Mouse (Mus musculus): Measurements from ENCODE around the gene Cipc. TPM values are rescaled to one million over a fixed set of nuclear protein-coding genes. Genes with fewer than 3 reads are reported as not detected.

Cipc gene
- polyA plus RNA-seq, 1 experiment from 2014 or later = 24.7 TPM

DNA sequence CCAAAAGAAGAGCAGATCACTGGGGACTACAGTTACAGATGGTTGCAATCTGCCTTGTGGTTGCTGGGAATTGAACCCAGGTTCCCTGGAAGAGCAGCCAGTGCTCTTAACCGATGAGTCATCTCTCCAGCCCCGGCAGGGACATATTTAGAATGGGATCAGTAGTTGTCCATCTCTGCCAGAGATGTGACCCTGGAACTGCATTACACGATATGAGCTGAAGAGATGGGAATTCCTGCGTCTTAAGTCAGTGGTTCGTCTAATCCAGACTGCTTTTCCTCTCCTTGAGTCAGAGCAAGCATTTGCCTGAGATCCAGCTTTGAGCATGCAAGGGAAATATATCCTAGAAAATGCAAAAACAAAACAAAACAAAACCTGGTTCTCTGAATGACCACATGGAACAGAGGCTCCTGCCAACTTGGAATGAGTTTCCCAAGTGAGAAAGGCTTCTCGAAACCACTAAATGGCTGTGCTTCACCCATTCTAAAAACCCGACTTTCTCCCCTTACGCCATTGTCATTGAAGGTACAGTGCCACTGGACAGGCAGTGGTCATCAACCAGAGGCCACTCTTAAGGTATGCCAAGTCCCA lies 11.1 kb upstream of the Cipc start:
- Histone ChIP-seq H3K27ac (no peak overlapping the region), H3K9ac (no peak overlapping the region), H3K4me2 (replicated peaks) (no peak overlapping the region), H3K36me3 (no peaks in the 10 kb centered on the region), H3K27me3 (no peaks in the 10 kb centered on the region), H3K4me3 (no peak overlapping the region), H3K9me3 (0 out of 2 replicates have a peak, but pooled peaks cover 2% of the 10 kb centered on the region), H3K4me1 (0 out of 2 replicates have a peak, but pooled peaks cover 4% of the 10 kb centered on the region)
- no peak for ATAC-seq (ENCODE audit: low FRiP score, low read depth)
- WGBS = 78% methylated on average over 8 of the region's 8 CpGs

DNA sequence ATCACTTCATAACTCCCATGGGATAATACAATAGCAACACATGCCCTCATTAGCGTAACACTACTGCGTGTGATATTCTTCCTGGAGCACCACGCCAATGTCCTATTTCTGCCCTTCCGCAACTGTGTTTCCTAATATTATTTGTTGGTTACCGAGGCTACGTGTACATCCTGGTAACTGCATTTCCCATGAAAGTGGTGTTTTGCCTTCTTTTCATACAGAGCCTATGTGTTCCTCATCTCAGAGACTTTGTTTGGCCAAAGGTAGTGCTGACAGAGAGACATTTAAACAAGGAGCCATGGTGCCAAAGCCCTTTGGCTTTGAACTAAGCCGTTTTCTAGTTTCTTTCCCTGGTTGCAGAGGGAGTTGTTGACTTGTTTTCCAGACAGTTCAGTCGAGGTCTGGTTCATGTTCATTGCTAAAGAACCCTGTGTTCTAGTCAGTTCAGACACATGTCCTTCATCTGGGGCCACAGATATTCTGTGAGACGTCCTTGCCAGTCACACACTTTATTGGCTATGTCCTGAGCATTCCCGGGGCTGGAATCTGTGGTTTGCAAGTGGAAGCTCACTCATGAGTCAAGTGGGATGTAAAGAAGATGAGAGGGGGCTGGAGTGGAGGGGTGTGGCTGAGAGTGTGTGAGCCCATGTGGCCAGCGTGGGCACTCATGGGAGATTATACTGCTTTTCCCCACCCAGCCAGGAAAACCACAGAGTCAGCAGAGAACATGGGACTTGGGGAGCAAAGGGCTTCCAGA lies 10.1 kb upstream of the Cipc start:
- Histone ChIP-seq H3K4me1 (peaks cover 4% of the 10 kb centered on the region; the same call in 1 of the 2 replicates), H3K9ac (no peak overlapping the region), H3K27me3 (peaks cover 3% of the 10 kb centered on the region), H3K4me3 (no peak overlapping the region), H3K9me3 (no peaks in the 10 kb centered on the region), H3K4me2 (replicated peaks) (no peak overlapping the region), H3K27ac (no peak overlapping the region), H3K36me3 (no peaks in the 10 kb centered on the region)
- WGBS = 74% methylated on average over 11 of the region's 11 CpGs
- ATAC-seq (ENCODE audit: low FRiP score, low read depth) = no peak

DNA sequence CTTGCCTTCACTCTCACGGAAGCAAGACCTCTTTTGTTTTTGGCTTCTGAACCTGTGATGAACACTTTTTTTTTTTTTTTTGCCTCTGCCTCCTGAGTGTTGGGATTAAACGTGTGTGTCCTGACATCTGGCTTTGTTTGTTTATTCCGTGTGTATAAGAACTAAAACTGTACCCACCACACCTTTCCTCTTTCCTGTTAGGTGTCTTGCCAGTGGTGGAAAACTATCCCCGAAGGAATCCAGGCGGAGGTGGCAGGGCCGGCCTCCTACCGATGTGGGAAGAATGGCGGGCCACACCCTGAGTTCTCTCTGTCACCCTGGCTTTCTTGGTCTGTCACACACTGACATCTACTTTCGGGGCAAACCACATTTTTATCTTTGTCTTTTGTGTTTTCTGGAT lies 8.3 kb upstream of the Cipc start:
- no peak overlapping the region for H3K9ac ChIP-seq
- WGBS = 76% methylated on average over 9 of the region's 9 CpGs
- H3K36me3 ChIP-seq = no peaks in the 10 kb centered on the region
- H3K9me3 ChIP-seq = no peaks in the 10 kb centered on the region
- H3K27ac ChIP-seq = no peak overlapping the region
- peaks cover 3% of the 10 kb centered on the region for H3K27me3 ChIP-seq
- no peak overlapping the region for H3K4me2 ChIP-seq (replicated peaks)
- ATAC-seq (ENCODE audit: low FRiP score, low read depth) = no peak
- H3K4me1 ChIP-seq = no peaks in the 10 kb centered on the region; the same call in 1 of the 2 replicates
- H3K4me3 ChIP-seq = no peak overlapping the region

DNA sequence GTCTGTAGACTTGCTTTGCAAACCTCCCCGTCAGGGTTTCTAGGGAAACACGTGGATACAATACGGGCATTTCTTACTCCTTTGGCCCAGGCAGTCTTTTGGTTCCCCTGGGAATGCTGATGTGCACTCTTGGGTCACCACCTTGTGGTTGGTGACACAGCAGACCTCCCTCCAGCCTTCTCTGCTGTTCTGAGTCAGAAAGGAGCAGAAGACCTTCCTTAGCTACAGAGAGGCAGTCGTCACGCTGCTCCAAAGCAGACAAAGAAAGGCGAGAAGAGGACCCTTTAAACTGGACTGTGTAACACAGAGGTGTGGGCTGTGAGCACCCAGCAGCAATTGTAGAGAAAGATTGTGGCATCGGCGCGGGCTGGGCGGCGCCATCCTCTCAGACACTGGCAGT lies 5.7 kb upstream of the Cipc start:
- no peaks in the 10 kb centered on the region for H3K9me3 ChIP-seq
- 56% methylated on average over 11 of the region's 11 CpGs for WGBS
- no peak overlapping the region for H3K4me3 ChIP-seq
- no peaks in the 10 kb centered on the region for H3K36me3 ChIP-seq
- H3K9ac ChIP-seq = 0 out of 2 replicates have a peak overlapping the region, but pooled peaks have one; percentile 19
- H3K27ac ChIP-seq = no peak overlapping the region
- ATAC-seq (ENCODE audit: low FRiP score, low read depth) = no peak
- no peak overlapping the region for H3K4me2 ChIP-seq (replicated peaks)
- H3K4me1 ChIP-seq = peaks cover 7% of the 10 kb centered on the region
- peaks cover 3% of the 10 kb centered on the region for H3K27me3 ChIP-seq

DNA sequence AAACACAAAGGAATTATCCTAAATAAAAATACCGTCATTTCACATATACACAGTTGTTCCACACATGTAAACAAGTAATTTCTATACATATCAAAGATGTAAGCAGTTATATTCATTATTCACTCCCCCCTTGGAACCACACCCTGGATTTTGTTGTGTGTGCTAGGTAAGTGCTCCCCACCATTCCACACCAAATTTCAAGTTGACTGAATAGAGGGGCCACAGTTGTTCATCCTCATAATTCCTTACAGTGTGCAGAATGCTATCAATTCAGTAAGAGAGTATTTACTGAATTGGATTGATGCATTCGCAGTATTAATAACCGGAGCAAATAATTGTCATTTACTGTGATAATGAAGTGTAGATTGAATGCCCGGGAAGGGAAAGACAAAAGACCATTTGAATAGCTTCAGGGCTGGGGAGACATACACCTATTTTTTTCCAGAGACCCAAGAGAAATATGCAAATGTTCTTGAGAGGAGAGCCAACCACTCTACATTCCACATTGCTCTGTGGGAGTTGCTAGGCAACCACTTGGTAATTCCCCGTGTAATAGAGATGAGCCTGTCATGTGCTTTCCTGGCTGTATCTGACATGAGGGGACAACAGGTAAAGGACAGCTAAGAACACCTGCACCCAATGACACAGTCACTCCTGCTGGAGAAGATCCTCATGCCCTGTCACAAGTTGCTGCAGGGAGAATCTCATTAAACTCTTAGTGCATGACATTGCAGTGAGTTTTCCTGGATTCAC lies 4.9 kb upstream of the Cipc start:
- ATAC-seq (ENCODE audit: low FRiP score, low read depth) = no peak
- peaks cover 8% of the 10 kb centered on the region for H3K4me1 ChIP-seq
- no peaks in the 10 kb centered on the region for H3K36me3 ChIP-seq
- H3K27ac ChIP-seq = no peak overlapping the region
- H3K4me2 ChIP-seq (replicated peaks) = no peak overlapping the region
- 63% methylated on average over 5 of the region's 5 CpGs for WGBS
- H3K4me3 ChIP-seq = no peak overlapping the region
- no peaks in the 10 kb centered on the region for H3K9me3 ChIP-seq
- H3K27me3 ChIP-seq = peaks cover 3% of the 10 kb centered on the region
- H3K9ac ChIP-seq = no peak overlapping the region

DNA sequence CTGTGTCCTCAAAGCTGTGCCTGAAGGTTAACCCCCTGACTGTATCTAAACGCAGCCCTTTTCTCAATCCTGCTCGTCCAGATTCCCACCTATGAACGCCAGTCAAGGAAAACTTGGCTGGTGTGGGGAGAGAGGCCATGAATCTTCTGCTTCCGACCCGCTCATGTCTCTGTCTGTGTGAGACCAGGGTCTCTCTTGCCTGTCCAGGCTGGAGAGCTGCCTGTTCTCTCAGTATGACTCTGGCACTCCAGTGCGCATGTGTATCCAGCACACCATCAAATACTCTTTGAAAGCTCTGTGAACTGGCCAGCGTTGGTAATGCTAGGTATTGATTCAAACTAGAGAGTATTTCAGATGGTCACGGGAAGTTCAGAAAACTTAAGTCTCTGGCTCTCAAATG lies 3.4 kb upstream of the Cipc start:
- Histone ChIP-seq H3K4me1 (peaks cover 16% of the 10 kb centered on the region), H3K27ac (no peak overlapping the region), H3K36me3 (no peaks in the 10 kb centered on the region), H3K9me3 (no peaks in the 10 kb centered on the region), H3K4me3 (no peak overlapping the region), H3K27me3 (peaks cover 3% of the 10 kb centered on the region), H3K4me2 (replicated peaks) (no peak overlapping the region), H3K9ac (no peak overlapping the region)
- no peak for ATAC-seq (ENCODE audit: low FRiP score, low read depth)
- 88% methylated on average over 8 of the region's 8 CpGs for WGBS

DNA sequence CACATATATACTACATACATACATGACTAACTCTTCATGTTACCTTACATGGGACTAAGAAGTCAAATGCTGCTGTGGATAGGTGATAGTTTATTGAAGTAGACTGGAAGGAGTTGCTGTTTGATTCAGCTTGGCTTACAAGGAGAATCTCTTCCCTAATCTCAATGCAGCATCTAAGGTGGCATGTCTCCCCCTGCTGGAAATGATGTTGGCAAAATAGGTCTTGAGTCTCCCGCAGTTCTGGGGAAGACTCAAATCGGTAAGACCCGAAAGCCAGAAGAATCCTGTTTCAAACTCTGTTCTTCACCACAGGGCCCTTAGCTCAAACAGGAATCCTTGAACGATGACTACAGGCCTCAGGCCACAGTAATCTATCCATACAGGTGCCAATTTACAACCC lies 1.7 kb upstream of the Cipc start:
- Histone ChIP-seq H3K36me3 (no peaks in the 10 kb centered on the region), H3K4me3 (no peak overlapping the region), H3K27me3 (peaks cover 3% of the 10 kb centered on the region), H3K9ac (no peak overlapping the region), H3K27ac (no peak overlapping the region), H3K4me2 (replicated peaks) (no peak overlapping the region), H3K4me1 (peaks cover 30% of the 10 kb centered on the region), H3K9me3 (no peaks in the 10 kb centered on the region)
- 6% methylated on average over 4 of the region's 4 CpGs for WGBS
- no peak for ATAC-seq (ENCODE audit: low FRiP score, low read depth)

DNA sequence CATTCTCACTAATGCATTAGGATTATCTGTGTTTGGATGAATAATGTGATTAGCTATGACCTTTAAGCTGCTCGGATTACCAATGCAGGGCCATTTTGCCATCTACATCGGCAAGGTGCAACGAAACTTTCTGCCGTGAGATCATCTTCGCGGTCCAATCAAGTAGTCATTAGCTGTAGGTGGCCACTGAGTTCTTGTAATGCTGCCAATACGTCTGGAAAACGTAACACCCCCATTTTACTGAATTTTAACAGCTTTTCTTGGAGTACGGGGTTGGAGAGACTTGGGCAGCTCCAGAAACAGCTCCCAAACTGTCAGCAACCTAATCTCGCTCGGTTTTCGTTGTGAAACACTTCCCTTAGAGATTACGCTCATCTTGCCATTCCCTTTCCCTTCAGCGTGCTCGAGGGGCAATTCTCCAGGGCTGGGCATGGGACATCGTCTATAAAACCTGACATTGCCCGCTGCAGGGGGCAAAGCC lies 502 bp upstream of the Cipc start:
- H3K27me3 ChIP-seq = peaks cover under 1% of the 10 kb centered on the region; the same call in 1 of the 2 replicates
- H3K36me3 ChIP-seq = no peaks in the 10 kb centered on the region
- peak overlapping the region; percentile 99 for H3K27ac ChIP-seq
- H3K9me3 ChIP-seq = no peaks in the 10 kb centered on the region
- ATAC-seq (ENCODE audit: low FRiP score, low read depth) = no peak
- H3K4me2 ChIP-seq (replicated peaks) = peak overlapping the region; percentile 92
- peaks cover 32% of the 10 kb centered on the region for H3K4me1 ChIP-seq
- H3K9ac ChIP-seq = peak overlapping the region; percentile 92
- peak overlapping the region; percentile 68 for H3K4me3 ChIP-seq
- WGBS = 2% methylated on average over 17 of the region's 17 CpGs

DNA sequence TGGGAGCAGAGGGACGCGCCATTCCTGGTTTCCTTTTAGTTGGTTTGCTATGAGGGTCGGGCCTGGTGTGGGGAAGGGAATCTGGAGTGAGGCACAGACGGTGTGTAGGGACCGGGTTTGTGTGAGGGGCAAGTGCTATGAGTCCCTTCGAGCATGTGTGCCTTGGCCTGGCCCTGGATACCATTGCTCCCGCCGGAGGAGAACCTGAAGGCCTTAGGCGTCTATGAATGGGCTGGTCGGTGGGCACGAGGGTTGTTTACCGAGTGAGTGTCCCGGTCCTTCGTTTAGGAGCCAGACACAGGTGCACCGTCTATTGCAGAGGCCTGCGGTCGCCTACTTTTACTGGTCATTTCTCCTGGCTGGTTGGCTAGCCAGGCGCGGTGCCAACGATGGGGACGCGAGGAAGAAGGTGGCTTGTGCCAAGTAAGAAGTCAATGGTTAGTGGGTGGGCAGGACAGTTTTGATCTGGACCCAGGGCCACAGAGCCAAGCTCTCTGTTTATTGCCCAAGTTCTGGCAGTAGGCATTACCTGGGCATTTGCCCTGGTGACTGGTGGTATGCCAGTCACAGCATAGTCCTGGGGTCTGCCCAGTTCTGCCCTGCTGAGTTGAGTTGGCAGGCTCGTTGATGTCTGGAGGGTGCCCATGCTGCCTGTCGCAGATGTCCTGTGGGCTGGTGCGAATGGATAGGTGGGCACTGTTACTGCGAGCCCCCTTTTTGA lies 998 bp downstream of the Cipc start:
- 17% methylated on average over 26 of the region's 26 CpGs for WGBS

DNA sequence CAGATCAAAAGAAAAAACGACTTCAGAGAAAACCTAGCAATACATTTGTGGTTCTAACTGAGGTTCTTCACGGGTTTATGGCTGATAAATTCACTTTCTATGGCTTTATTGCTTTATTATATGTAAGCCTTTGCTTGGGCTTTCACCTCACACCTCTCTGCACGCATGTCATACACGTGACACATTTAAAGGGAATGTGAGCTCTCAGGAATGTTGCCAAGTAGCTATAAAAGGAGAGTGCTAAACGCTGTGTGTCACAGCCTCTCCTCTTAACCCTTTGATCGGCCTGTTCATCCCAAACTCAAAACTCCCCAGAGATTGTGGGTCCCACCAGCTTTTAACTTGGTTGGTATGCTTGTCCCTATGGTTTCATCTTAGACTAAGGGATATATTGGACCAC lies 1.8 kb downstream of the Cipc start:
- H3K27ac ChIP-seq = 0 out of 2 replicates have a peak overlapping the region, but pooled peaks have one; percentile 1
- no peak overlapping the region; the same call in 1 of the 2 replicates for H3K9ac ChIP-seq
- WGBS = 20% methylated on average over 6 of the region's 6 CpGs
- peak overlapping the region; percentile 92 for H3K4me2 ChIP-seq (replicated peaks)
- peak overlapping the region; percentile 68 for H3K4me3 ChIP-seq
- peaks cover 32% of the 10 kb centered on the region for H3K4me1 ChIP-seq
- H3K9me3 ChIP-seq = no peaks in the 10 kb centered on the region
- no peaks in the 10 kb centered on the region for H3K27me3 ChIP-seq
- no peak for ATAC-seq (ENCODE audit: low FRiP score, low read depth)
- H3K36me3 ChIP-seq = peaks cover 13% of the 10 kb centered on the region

More for the DNA sequence above, 998 bp downstream of the Cipc start:
- H3K4me3 ChIP-seq = peak overlapping the region; percentile 68
- peak overlapping the region; percentile 92 for H3K9ac ChIP-seq
- H3K27ac ChIP-seq = peak overlapping the region; percentile 78
- no peaks in the 10 kb centered on the region for H3K9me3 ChIP-seq
- peak overlapping the region; percentile 92 for H3K4me2 ChIP-seq (replicated peaks)
- no peaks in the 10 kb centered on the region for H3K27me3 ChIP-seq
- H3K4me1 ChIP-seq = peaks cover 32% of the 10 kb centered on the region
- ATAC-seq (ENCODE audit: low FRiP score, low read depth) = peak; percentile 16; the same call in 1 of the 2 replicates
- peaks cover 5% of the 10 kb centered on the region for H3K36me3 ChIP-seq

DNA sequence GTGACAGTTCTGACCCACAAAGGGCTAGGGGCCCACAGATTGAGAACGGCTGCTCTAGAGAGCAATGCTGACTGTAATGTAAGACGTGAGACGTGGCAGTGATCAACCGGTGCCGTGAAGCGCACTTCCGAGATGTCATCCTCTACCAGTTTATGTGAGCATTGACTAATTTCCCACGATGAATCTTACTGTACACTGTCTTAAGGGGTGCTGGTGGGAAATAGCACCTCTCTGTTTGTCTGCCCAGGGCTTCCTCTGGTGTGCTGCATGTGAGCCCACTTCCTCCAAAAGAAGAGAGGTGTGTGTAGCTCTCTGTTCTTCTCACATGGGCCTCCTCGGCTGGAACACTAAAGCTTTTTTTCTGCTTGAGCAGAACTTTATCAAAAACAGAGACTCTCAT lies 2.7 kb downstream of the Cipc start:
- H3K4me2 ChIP-seq (replicated peaks) = peak overlapping the region; percentile 92; the same call in 1 of the 2 replicates
- no peaks in the 10 kb centered on the region for H3K9me3 ChIP-seq
- no peak overlapping the region for H3K27ac ChIP-seq
- no peak overlapping the region for H3K9ac ChIP-seq
- ATAC-seq (ENCODE audit: low FRiP score, low read depth) = no peak
- no peak overlapping the region for H3K4me3 ChIP-seq
- H3K27me3 ChIP-seq = no peaks in the 10 kb centered on the region
- peaks cover 32% of the 10 kb centered on the region for H3K4me1 ChIP-seq
- H3K36me3 ChIP-seq = peaks cover 19% of the 10 kb centered on the region
- WGBS = 80% methylated on average over 9 of the region's 9 CpGs

Data from limb, embryonic 13.5 days (tissue).